Mouse (Mus musculus) urinary bladder, adult 2 months (tissue): Measurements from ENCODE around the gene Gm20683. TPM values are rescaled to one million over a fixed set of nuclear protein-coding genes. Genes with fewer than 3 reads are reported as not detected.
"Not testable (repeated sequence)": the region's sequence is repeated elsewhere in the genome, so short reads cannot be mapped to it uniquely, and the experiment has no call there.

ENCODE experiments used
- DNase-seq: peaks from one replicate; pipeline ENCODE4 v3.0.0; 2022; ENCODE audit warnings: low spot score
- polyA plus RNA-seq: library from polyadenylated mRNA; depleted of rRNA; stranded (reverse); fragments of >200 nt; gene quantifications from 2 replicates; pipeline ENCODE4 v1.2.3, GENCODE M21; 2012

Gene Gm20683
- polyA plus RNA-seq, 1 experiment = 20.6 TPM

GRCm38 (mm10) chr17:25874148-25874720 lies 32.7 kb upstream of the Gm20683 start:
- DNase-seq = no peak

DNA sequence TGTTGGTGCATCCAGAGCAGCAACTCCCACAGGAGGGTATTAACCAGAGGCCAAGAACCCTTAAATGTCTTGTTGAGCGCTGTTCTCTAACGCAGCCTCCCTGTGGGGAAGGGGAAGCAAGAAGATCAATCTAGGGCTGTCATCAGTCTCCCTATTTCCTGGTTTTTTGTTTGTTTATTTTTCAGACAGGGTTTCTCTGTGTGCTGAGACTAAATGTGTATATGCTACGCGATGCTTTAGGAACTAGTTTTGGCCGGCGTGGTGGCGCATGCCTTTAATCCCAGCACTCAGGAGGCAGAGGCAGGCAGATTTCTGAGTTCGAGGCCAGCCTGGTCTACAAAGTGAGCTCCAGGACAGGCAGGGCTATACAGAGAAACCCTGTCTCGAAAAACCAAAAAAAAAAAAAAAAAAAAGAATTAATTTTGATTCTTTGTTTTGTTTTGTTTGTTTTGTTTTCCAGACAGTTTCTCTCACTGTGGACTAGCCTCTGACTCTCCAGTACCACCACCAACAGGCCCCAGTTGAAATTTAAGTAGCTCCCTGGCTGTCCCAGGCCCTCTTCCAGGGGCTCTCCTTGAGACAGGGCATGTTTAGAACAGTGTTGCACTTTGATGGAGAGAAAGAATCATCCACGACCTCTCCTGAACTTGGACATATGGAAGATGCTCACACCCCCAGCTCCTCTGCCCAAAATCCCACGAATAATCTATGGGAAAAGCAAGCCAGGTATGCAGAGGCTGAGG lies 32.0 kb upstream of the Gm20683 start:
- DNase-seq = no peak

GRCm38 (mm10) chr17:25872676-25873075 lies 31.1 kb upstream of the Gm20683 start:
- no peak for DNase-seq

DNA sequence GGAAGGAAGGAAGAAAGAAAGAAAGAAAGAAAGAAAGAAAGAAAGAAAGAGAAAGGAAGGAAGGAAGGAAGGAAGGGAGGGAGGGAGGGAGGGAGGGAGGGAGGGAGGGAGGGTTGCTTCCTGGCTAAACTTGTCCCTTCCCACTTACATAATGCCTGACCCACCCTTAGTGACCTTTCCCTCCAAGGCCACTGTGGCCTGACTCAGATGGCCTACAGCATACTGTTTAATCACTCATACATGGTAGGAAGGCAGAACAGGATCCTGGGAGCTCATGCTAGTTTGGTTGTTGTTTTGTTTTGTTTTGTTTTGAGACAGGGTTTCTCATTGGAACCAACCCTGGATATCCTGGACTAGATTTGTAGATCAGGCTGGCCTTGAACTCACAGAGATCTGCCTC lies 30.0 kb upstream of the Gm20683 start:
- not testable (repeated sequence) for DNase-seq

DNA sequence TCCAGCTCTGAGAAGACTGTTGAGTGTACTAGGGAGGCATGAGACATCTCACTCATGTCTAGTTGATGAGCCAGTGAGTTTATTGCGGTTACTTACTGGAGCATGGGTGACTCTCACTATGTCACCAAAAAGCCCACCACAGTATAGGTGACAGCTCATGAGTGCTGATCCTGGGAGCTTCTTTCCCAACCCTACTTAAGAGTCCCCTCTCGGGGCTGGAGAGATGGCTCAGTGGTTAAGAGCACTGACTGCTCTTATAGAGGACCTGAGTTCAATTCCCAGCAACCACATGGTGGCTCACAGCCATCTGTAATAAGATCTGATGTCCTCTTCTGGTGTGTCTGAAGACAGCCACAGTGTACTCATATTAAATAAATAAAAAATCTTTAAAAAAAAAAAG lies 28.4 kb upstream of the Gm20683 start:
- DNase-seq = no peak

DNA sequence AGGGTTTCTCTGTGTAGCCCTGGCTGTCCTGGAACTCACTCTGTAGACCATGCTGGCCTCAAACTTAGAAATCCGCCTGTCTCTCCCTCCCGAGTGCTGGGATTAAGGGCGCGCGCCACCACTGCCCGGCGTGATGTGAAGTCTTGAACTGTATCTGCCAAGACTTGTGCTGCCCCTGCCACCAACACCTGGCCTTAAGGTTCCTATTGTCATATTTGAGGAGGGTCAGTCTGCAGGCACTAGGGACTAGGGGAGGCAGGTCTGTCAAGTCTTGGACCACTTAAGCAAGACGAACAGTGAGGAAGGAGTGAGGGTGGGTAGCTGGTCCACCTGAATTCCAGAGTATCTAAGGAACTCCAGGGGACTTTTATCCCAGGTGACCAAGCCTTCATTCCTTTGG lies 27.9 kb upstream of the Gm20683 start:
- DNase-seq = no peak

GRCm38 (mm10) chr17:25868601-25869191 lies 27.1 kb upstream of the Gm20683 start, which contains the start of gene Mcrip2:
TSS of gene Mcrip2 (minus strand) at chr17:25868764.
- peak; percentile 64 for DNase-seq

- DNase-seq = no peak
Observed at GRCm38 (mm10) chr17:25867836-25868600, 26.5 kb upstream of the Gm20683 start.

DNA sequence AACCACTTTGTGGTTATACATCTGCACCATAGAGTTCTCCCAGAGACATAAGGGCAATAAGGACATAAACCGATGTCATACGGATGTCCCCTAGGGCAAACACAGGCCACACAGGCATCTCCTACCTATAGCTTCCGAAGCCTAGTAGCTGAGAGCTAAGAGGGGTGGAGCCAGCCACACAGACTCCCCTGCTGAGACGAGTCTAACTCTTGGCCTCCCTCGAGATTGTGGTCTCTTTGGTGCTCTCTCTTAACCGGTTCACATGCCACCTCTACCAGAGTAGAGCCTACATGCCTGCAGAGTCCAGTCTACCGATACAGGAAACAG lies 25.9 kb upstream of the Gm20683 start:
- no peak for DNase-seq

- DNase-seq = no peak
Observed at GRCm38 (mm10) chr17:25866172-25866571, 24.6 kb upstream of the Gm20683 start.

DNA sequence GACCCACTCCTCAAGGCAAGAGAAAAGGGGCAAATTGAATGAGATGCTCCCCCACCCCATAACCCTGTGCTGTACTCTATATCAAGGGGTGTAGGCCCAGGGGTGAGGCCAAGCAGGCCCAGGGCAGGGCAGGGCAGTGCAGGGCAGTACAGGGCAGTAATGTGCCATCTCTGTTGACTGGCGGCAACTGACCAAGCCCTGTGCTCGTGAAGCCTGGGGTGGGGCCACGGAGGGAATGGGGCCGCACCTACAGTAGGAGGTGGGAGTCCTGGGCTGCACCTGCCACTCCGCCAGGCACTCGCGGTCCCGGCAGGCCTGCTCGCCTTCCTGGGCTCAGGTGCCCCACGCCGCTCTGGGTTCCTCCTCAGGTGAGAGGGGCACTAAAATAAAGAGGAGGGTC lies 23.7 kb upstream of the Gm20683 start:
- DNase-seq = no peak

GRCm38 (mm10) chr17:25864311-25864710 lies 22.7 kb upstream of the Gm20683 start:
- no peak for DNase-seq

DNA sequence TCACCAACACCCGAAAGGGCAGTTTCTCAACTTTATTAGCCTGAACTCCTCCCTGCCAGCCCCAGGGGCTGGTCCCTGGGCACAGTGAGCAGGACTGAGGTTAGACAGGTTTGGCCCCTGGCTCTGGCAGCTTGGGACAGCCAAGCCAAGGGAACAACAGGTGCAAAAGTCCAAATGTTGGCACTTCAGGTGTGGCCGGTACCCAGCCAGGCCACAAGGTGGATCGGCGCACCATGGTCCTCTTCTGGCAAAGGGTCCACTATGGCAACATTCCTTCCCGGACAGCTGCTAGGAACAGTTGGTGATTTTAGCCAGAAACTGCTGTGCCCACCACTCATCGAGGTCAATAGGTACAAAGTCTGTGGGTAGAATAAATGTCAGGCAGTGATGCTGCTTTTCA lies 22.1 kb upstream of the Gm20683 start:
- DNase-seq = no peak

- no peak for DNase-seq
Observed at GRCm38 (mm10) chr17:25861704-25862612, 20.4 kb upstream of the Gm20683 start.

- peak; percentile 80 for DNase-seq
Observed at GRCm38 (mm10) chr17:25860832-25861703, 19.5 kb upstream of the Gm20683 start, which contains the start of gene Wdr90. TSS of gene Wdr90 (minus strand) at chr17:25861501.

DNA sequence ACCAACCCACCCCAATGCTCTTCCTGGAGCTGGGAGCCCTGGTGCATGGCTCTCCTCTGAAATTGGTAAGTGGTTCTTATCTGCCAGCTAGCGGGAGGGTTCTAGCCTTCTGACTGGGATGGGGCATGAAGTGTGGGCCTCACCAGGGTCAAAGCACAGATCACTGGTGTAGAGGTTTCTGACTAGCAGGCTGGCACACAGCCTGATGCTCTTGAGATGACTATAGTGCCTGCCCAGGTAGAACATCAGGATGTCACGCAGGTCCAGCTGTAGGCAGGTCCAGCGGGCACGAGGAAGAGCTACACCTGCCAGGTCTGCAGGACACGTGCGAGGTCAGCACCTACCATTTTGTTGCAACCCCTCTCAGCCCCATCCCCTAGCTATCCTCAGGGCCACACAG lies 18.7 kb upstream of the Gm20683 start:
- DNase-seq = no peak

GRCm38 (mm10) chr17:25844396-25844901 lies 2.9 kb upstream of the Gm20683 start, which contains the start of gene Rhot2:
TSS of gene Rhot2 (minus strand) at chr17:25844851.
- DNase-seq = peak; percentile 82

DNA sequence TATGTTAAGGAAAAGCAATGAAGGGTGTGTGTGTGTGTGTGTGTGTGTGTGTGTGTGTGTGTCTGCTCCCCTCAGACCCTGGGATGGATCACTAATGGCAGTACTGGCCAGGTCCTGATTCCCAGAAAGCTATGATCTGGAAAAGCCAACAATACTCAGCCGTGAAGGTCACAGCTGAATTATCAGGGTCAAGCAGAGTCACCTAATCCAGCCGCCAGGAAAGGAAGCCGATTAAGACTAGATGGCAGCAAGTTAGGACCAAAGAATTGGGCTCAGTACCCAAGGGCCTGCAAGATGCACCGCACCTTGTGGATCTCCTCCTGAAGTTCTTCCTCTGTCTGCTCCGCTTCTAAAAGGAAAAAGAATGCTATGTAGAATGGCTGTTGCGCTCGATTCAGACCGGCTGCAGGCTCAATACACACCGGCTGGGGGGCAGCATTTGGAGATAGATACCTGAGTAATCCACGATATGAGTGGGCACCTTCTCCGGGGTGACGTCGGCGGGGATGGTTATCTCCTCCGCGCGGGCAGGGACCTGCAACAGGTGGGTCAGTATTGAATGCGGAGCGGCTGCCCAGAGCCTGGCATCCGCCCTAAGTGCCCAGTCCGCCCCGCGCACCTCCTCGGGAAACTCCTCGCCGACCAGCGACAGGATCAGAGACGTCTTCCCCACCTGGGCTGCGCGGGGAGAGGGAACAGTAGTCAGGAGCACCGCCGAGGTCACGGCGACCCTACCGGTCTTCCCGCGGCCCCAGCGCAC lies 2.3 kb upstream of the Gm20683 start:
- no peak for DNase-seq

GRCm38 (mm10) chr17:25843122-25843521 lies 1.6 kb upstream of the Gm20683 start:
- no peak for DNase-seq
